Comparison of ENCODE assay signal across 25 mouse cellular contexts in the genomic region with DNA sequence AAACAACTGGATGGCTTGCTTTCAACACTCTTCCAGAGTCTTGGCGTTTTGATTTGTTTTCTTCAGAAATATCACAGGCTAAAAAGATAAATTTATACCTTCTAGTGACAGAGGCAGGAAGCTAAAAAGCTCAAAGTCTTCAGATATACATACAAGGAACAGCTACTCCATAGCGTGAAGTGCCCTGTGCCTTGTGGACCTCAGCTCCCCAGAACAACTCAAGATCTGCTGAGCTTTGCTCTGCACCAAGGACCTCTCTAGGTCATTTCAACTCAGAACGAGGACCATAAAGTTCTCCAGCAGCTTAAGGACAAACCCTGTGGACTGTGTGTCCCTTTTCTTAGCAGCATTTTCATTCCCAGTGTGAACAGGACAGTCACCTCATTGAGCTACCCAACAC. TPM values are rescaled to one million over a fixed set of nuclear protein-coding genes. Genes with fewer than 3 reads are reported as not detected.
DNase-seq lines count a peak whose midpoint lies in the region; ATAC-seq and TF ChIP-seq lines count a peak whose summit lies in the region.
"Had no signal": no experiment of that assay in that cellular context is flagged by ENCODE, and none has a peak within 500 bp of the region (broad histone marks: within the 10 kb centered on the region; RNA-seq: fewer than 3 reads in every experiment).

No protein-coding gene starts in this region.

- no peaks in the 10 kb centered on the region for H3K9me3 ChIP-seq in heart, embryonic 13.5 days
- no peaks in the 10 kb centered on the region for H3K9me3 ChIP-seq in kidney, postnatal 0 days (replicated peaks; ENCODE audit: low read length)
- H3K9me3 ChIP-seq: embryonic facial prominence, embryonic 15.5 days; forebrain, embryonic 15.5 days; heart, embryonic 10.5 days; heart, embryonic 15.5 days; hindbrain, embryonic 13.5 days had no signal

- H3K4me2 ChIP-seq in heart, embryonic 13.5 days: no peak overlapping the region
- no peak overlapping the region for H3K4me2 ChIP-seq in kidney, postnatal 0 days (ENCODE audit: low read length)
- H3K4me2 ChIP-seq: embryonic facial prominence, embryonic 15.5 days; forebrain, embryonic 15.5 days; heart, embryonic 15.5 days; hindbrain, embryonic 13.5 days had no signal

- no peak for TF ChIP-seq CTCF in kidney, adult 2 months (conservative IDR thresholded peaks at IDR 0.05; ENCODE audit: insufficient read depth, insufficient read length, low read depth, low read length)
- TF ChIP-seq CTCF in kidney, postnatal 0 days (IDR thresholded peaks at IDR 0.05; ENCODE audit: low read depth): no peak

- DNase-seq in heart, postnatal 4 days: no peak
- no peak for DNase-seq in kidney, adult 2 months
- no peak for DNase-seq in kidney, adult 18-20 months
- DNase-seq in kidney, postnatal 0 days (ENCODE audit: low spot score): no peak
- DNase-seq in kidney, adult 11 months: no peak
- DNase-seq in retina, postnatal 1 day: no peak
- DNase-seq: adrenal gland, postnatal 10 days; B cell, adult 2 months; cerebellum, adult 11 months; cerebellum, adult 8-10 months; cerebellum, postnatal 14 days; embryo, embryonic 11 days; gastrocnemius, postnatal 36 days; heart, adult 18-20 months had no signal

- peak overlapping the region; percentile 28; the same call in 1 of the 2 replicates for H3K27ac ChIP-seq in heart, embryonic 13.5 days (replicated peaks)
- H3K27ac ChIP-seq in kidney, adult 2 months (ENCODE audit: insufficient read depth, low read depth, low read length): peak overlapping the region; percentile 43; the same call in 1 of the 2 replicates
- H3K27ac ChIP-seq in kidney, postnatal 0 days: 0 out of 2 replicates have a peak overlapping the region, but pooled peaks have one; percentile 31
- H3K27ac ChIP-seq: embryonic facial prominence, embryonic 15.5 days; forebrain, embryonic 15.5 days; heart, embryonic 10.5 days; heart, embryonic 15.5 days; hindbrain, embryonic 13.5 days; hindbrain, postnatal 0 days had no signal

- H3K4me1 ChIP-seq in heart, embryonic 13.5 days: peaks cover 24% of the 10 kb centered on the region
- H3K4me1 ChIP-seq in kidney, adult 2 months (ENCODE audit: control insufficient read depth, insufficient read depth, low read length): no peaks in the 10 kb centered on the region; the same call in 1 of the 2 replicates
- no peaks in the 10 kb centered on the region for H3K4me1 ChIP-seq in kidney, postnatal 0 days (replicated peaks; ENCODE audit: insufficient read depth, low read length)

- no peaks in the 10 kb centered on the region for H3K27me3 ChIP-seq in heart, embryonic 13.5 days (replicated peaks)
- H3K27me3 ChIP-seq in kidney, adult 2 months (replicated peaks; ENCODE audit: control insufficient read depth, insufficient read depth, low read length): no peaks in the 10 kb centered on the region
- H3K27me3 ChIP-seq in kidney, postnatal 0 days (ENCODE audit: insufficient read depth, low read length): no peaks in the 10 kb centered on the region
- H3K27me3 ChIP-seq: embryonic facial prominence, embryonic 15.5 days; forebrain, embryonic 15.5 days; heart, embryonic 15.5 days; hindbrain, embryonic 13.5 days had no signal

- no peak for TF ChIP-seq POLR2A in kidney, adult 2 months (IDR thresholded peaks at IDR 0.05; ENCODE audit: low read depth, low read length)

- ATAC-seq in heart, embryonic 13.5 days (ENCODE audit: extremely low read depth, insufficient number of reproducible peaks, low FRiP score, low TSS enrichment): no peak
- no peak for ATAC-seq in kidney, postnatal 0 days (replicated peaks; ENCODE audit: low FRiP score, low read depth)
- ATAC-seq: CD4-positive, CD25-positive, alpha-beta regulatory T cell, adult 4 months; forebrain, embryonic 15.5 days; hindbrain, postnatal 0 days had no signal

- no peak overlapping the region for H3K4me3 ChIP-seq in heart, embryonic 13.5 days
- no peak overlapping the region for H3K4me3 ChIP-seq in kidney, adult 2 months (ENCODE audit: insufficient read depth, low read depth, low read length)
- no peak overlapping the region for H3K4me3 ChIP-seq in kidney, postnatal 0 days (replicated peaks; ENCODE audit: low read depth, low read length)
- H3K4me3 ChIP-seq: embryonic facial prominence, embryonic 15.5 days; forebrain, embryonic 15.5 days; heart, embryonic 10.5 days; heart, embryonic 15.5 days; hindbrain, embryonic 13.5 days had no signal

- H3K9ac ChIP-seq in heart, embryonic 13.5 days: no peak overlapping the region
- no peak overlapping the region for H3K9ac ChIP-seq in kidney, postnatal 0 days (ENCODE audit: low read depth, low read length)
- H3K9ac ChIP-seq: embryonic facial prominence, embryonic 15.5 days; forebrain, embryonic 15.5 days; heart, embryonic 15.5 days; hindbrain, embryonic 13.5 days had no signal

- peaks cover 79% of the 10 kb centered on the region for H3K36me3 ChIP-seq in heart, embryonic 13.5 days
- H3K36me3 ChIP-seq in kidney, adult 2 months (ENCODE audit: control insufficient read depth, insufficient read depth, low read length): peaks cover 32% of the 10 kb centered on the region
- peaks cover 19% of the 10 kb centered on the region for H3K36me3 ChIP-seq in kidney, postnatal 0 days (ENCODE audit: insufficient read depth, low read length)
- H3K36me3 ChIP-seq: forebrain, embryonic 15.5 days had no signal

- 73% methylated on average over 3 of the region's 3 CpGs for WGBS in heart, embryonic 13.5 days
- 54% methylated on average over 3 of the region's 3 CpGs for WGBS in kidney, adult 2 months
- 65% methylated on average over 3 of the region's 3 CpGs for WGBS in kidney, postnatal 0 days

RNA-seq across cellular contexts. Expression of a gene that starts 22.3 kb away (rescaled TPM):
- 27.6 and 29.3 TPM in 2 replicates for polyA plus RNA-seq in heart, embryonic 13.5 days (2015; fragmentation: Nextera tagmentation; extraction: Ambion mirVana)
- 10 to 100 TPM; 23.1 to 26.9 TPM for total RNA-seq in heart, postnatal 4 days (2021)
- 8.0 and 9.2 TPM in 2 replicates for polyA plus RNA-seq in kidney, adult 2 months (2012; rRNA removed)
- 35.5 and 38.0 TPM in 2 replicates for polyA plus RNA-seq in kidney, postnatal 0 days (2015; fragmentation: Nextera tagmentation; extraction: Ambion mirVana)

RNA-seq across cellular contexts. Expression of a gene that starts 40.7 kb away (rescaled TPM):
- polyA plus RNA-seq in heart, embryonic 13.5 days (2015; fragmentation: Nextera tagmentation; extraction: Ambion mirVana): 6.6 and 6.7 TPM in 2 replicates
- under 1 TPM; 0.43 to 0.57 TPM for total RNA-seq in heart, postnatal 4 days (2021)
- 0.77 and 1.3 TPM in 2 replicates for polyA plus RNA-seq in kidney, adult 2 months (2012; rRNA removed)
- polyA plus RNA-seq in kidney, postnatal 0 days (2015; fragmentation: Nextera tagmentation; extraction: Ambion mirVana): 1.9 and 2.6 TPM in 2 replicates
- total RNA-seq: common myeloid progenitor, adult 5-6 weeks; hematopoietic stem cell, adult 5-6 weeks; MEL had no signal
- polyA plus RNA-seq: CD4-positive, CD25-positive, alpha-beta regulatory T cell, adult 4 months had no signal
